Mouse (Mus musculus) midbrain, embryonic 12.5 days (tissue): ENCODE measurements around the gene Uvssa. TPM values are rescaled to one million over a fixed set of nuclear protein-coding genes. Genes with fewer than 3 reads are reported as not detected.

ENCODE experiments used
- ATAC-seq: fragments of 200-750 bp; cut with Nextera tagmentation; 2 replicates; pipeline ENCODE4 v1.8.0; 2017; ENCODE audit warnings: low read depth, moderate TSS enrichment, moderate library complexity; ENCODE audit not compliant: low FRiP score
- H3K27ac ChIP-seq: fragments of 300-500 bp; sonication (generic); replicated peaks from 2 replicates; pipeline ENCODE4 v1.5.1; 2016; ENCODE audit warnings: mild to moderate bottlenecking
- H3K27me3 ChIP-seq: fragments of 300-500 bp; sonication (generic); 2 replicates; pipeline ENCODE4 v1.6.1; 2016; ENCODE audit warnings: mild to moderate bottlenecking
- H3K36me3 ChIP-seq: fragments of 300-500 bp; sonication (generic); 2 replicates; pipeline ENCODE4 v1.6.1; 2016
- H3K4me1 ChIP-seq: fragments of 300-500 bp; sonication (generic); 2 replicates; pipeline ENCODE4 v1.6.1; 2016
- H3K4me2 ChIP-seq: fragments of 300-500 bp; sonication (generic); replicated peaks from 2 replicates; pipeline ENCODE4 v1.6.1; 2016; ENCODE audit warnings: mild to moderate bottlenecking, moderate library complexity
- H3K4me3 ChIP-seq: fragments of 300-500 bp; sonication (generic); 2 replicates; pipeline ENCODE4 v1.5.1; 2016; ENCODE audit warnings: mild to moderate bottlenecking
- H3K9ac ChIP-seq: fragments of 300-500 bp; sonication (generic); replicated peaks from 2 replicates; pipeline ENCODE4 v1.6.1; 2016; ENCODE audit warnings: mild to moderate bottlenecking, moderate library complexity
- H3K9me3 ChIP-seq: fragments of 300-500 bp; sonication (generic); 2 replicates; pipeline ENCODE4 v1.6.1; 2016; ENCODE audit warnings: mild to moderate bottlenecking
- WGBS: fragments of 180-500 bp; shearing (Covaris S2); methylation state at CpG from one replicate; pipeline ENCODE4 v1.1.7; 2016; 5-methylcytosine and 5-hydroxymethylcytosine counted together
- polyA plus RNA-seq: library from polyadenylated mRNA; unstranded; fragments of >200 nt; fragmentation: Nextera tagmentation; extraction: Ambion mirVana; gene quantifications from 2 replicates; pipeline ENCODE4 v1.2.1, GENCODE M21; 2016

Uvssa gene
- polyA plus RNA-seq, 1 experiment from 2014 or later: 9.7 TPM

DNA sequence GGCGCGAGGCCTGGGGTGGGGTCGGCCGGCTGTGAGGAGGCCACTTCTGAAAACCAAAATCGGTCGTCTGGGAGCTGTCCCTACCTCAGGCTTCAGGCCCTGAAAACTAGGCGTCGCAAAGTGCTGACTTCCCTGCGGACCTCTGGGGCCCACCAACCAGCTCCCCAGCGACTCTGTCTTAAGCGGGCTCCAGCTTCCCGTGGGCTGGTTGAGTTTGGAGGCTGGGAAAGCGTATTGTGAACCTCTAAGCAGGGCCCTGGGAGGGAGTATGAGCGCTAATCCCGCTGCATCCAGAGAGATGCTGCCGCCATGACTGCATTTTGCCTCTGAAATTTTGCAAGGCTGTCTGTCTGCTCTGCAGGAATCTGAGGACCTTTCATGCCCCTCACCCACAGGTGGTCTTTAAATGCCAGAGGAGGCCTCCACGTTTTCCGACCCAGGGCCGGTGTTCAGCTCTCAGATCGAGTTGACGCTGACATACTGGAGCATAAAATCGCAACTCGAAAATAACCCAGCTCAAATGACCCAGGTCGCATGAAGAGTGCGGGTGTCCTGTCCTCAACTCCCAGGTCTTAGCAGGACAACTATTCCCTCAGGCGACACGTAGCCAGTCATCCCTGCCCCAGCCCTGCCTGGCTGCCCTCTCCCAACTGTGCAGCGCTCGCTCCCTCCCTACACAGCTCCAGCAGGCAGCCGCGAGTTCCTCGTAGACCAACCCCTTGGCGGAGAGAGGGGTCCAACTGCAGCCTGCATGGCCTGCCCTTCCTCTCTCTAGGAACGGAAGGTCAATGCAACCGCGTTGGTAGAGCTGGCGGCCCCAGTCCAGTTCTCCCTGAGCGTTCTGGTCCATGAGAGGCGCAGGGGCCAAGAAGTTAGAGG is 53.9 kb downstream of the Uvssa start:
- H3K4me2 ChIP-seq: no peak overlapping the region
- ATAC-seq: no peak
- H3K4me1 ChIP-seq: peaks cover 40% of the 10 kb centered on the region
- WGBS: under 1% methylated on average over 39 of the region's 39 CpGs
- no peak overlapping the region for H3K27ac ChIP-seq
- peaks cover 100% of the 10 kb centered on the region for H3K27me3 ChIP-seq
- H3K9me3 ChIP-seq: no peaks in the 10 kb centered on the region
- H3K36me3 ChIP-seq: no peaks in the 10 kb centered on the region
- peak overlapping the region; percentile 33; the same call in 1 of the 2 replicates for H3K4me3 ChIP-seq
- no peak overlapping the region for H3K9ac ChIP-seq

DNA sequence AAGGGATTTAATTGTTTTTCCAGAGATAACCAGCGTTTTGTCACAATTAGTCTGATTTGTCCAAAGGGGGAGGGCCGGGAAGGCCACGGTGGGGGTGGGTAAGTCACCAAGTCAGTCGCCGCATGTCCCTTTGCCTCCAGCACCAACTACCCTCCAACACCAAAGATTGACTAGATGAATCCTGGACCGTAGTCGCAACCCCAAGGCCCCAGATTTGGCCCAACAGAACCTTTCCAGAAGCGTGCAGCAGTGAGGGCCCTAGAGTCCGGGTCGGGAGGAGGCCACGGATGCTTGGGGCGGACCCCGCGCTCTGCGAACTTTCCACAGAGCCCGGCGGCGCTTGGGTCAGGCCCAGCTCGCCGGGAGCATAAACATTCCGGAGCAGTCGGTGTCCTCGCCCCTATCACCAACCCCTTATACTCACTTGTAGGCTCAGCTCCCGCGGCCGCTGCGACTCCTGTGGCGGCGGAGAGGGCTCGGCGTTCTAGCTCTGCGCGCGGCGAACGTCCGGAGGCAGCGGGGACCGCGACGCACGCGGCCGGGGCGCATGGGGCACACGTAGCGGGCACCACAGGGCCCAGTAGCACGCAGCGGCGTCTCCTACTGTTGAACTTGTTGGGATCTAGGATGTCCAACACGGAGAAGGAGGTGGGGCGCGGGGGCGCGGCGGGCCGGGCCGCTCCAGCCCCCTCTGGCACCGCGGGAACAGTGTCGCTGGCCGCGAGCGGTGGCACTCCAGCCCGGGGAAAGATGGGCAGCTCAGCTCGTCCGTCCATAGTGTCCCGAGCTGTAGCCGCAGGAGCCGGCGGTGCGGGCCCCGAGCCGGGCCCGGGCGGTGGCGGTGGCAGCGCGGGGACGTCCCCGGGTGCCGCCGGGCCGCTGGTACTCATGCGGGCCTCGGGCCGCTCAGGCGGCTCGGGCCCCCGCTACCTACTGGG is 55.1 kb downstream of the Uvssa start, which contains the start of gene Nkx1-1:
TSS of gene Nkx1-1 (minus strand) at position 776 of the 938 bp plus-strand sequence.
- WGBS: under 1% methylated on average over 70 of the region's 90 CpGs

DNA sequence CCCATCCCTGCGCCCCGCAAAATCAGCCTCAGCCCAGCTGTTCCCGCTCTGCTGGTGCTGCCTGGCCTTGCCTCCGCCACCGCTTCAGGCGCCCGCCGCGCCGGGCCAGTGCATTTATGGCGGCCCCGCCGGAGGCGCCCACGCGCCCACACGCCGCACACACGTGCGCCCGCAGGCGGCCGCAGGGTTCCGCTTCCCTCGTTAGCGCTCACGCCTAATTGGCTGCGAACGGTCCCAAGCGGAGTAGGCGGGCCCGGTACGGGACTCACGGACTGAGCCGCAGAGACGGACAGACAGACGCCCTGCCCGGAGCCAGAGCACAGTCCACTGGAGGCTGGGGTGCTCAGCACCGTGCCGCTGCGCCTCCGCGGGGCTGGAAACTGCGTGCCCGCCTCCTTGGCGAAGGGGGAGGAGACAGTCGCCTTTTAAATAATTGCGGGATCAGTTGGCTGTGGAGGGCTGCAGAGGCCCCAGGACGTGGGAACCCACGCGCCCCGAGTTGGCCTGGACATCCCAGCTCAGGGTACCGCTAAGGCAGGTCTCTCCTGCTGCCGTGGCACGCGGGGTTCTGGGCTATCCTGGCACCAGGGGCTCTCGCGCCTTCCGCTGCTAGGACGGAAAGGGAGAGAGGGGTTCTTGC is 55.9 kb downstream of the Uvssa start:
- Histone ChIP-seq H3K9ac (no peak overlapping the region), H3K4me2 (peak overlapping the region; percentile 40), H3K4me1 (peaks cover 40% of the 10 kb centered on the region), H3K9me3 (no peaks in the 10 kb centered on the region), H3K27me3 (peaks cover 100% of the 10 kb centered on the region), H3K36me3 (no peaks in the 10 kb centered on the region), H3K27ac (no peak overlapping the region), H3K4me3 (peak overlapping the region; percentile 17)
- WGBS: under 1% methylated on average over 55 of the region's 60 CpGs
- no peak for ATAC-seq

More for the DNA sequence above, 55.1 kb downstream of the Uvssa start, which contains the start of gene Nkx1-1:
- peaks cover 100% of the 10 kb centered on the region for H3K27me3 ChIP-seq
- no peaks in the 10 kb centered on the region for H3K36me3 ChIP-seq
- no peak within 1 kb of the TSS for H3K27ac ChIP-seq
- peak within 1 kb of the TSS; percentile 40 for H3K4me2 ChIP-seq
- ATAC-seq: no peak
- peak within 1 kb of the TSS; percentile 17 for H3K4me3 ChIP-seq
- no peak within 1 kb of the TSS for H3K9ac ChIP-seq
- peaks cover 40% of the 10 kb centered on the region for H3K4me1 ChIP-seq
- H3K9me3 ChIP-seq: no peaks in the 10 kb centered on the region

DNA sequence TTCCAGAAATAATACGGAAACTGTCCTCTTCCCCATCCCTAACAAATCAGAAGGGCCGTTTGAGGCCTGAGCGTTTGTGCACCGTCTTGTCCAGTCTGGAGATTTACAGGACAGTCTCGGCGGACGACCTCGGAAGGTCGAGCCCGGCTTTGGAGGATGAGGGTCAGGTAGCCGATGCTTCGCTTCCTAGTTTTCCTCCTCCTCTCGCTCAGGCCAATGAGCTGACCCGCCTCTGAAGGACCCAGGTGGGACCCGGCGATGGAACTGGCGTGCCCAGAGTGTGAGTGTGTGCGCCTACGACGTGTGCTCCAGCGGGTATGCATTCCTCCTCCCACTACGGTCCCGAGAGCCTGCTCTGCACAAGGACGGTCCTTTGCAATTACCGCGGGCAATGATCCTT is 56.8 kb downstream of the Uvssa start:
- no peaks in the 10 kb centered on the region for H3K36me3 ChIP-seq
- peaks cover 40% of the 10 kb centered on the region for H3K4me1 ChIP-seq
- ATAC-seq: no peak
- no peaks in the 10 kb centered on the region for H3K9me3 ChIP-seq
- H3K27ac ChIP-seq: no peak overlapping the region
- H3K9ac ChIP-seq: no peak overlapping the region
- H3K4me3 ChIP-seq: peak overlapping the region; percentile 17; the same call in 1 of the 2 replicates
- WGBS: 2% methylated on average over 26 of the region's 26 CpGs
- peaks cover 100% of the 10 kb centered on the region for H3K27me3 ChIP-seq
- no peak overlapping the region for H3K4me2 ChIP-seq

DNA sequence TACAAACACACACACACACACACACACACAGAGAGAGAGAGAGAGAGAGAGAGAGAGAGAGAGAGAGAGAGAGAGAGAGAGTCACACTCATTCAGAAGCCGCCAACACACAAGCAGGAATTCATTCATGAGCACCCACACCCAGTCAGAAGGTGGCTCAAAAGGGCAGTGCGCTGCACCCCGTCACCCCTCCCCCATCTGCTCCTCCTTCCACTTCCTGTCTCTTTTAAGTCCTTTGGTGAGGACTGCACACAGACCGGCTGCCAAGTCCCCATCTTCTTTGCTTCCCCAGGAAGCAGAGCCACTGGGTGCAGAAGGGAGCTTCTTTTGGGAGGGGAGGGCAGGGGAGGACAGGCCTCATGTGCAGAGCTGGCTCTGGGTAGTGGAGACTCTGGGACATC is 57.6 kb downstream of the Uvssa start:
- H3K4me1 ChIP-seq: peaks cover 33% of the 10 kb centered on the region
- no peak overlapping the region for H3K4me2 ChIP-seq
- no peak for ATAC-seq
- no peaks in the 10 kb centered on the region for H3K9me3 ChIP-seq
- H3K36me3 ChIP-seq: no peaks in the 10 kb centered on the region
- no peak overlapping the region for H3K27ac ChIP-seq
- H3K27me3 ChIP-seq: peaks cover 100% of the 10 kb centered on the region
- no peak overlapping the region for H3K4me3 ChIP-seq
- WGBS: 0% methylated on average over 4 of the region's 4 CpGs
- no peak overlapping the region for H3K9ac ChIP-seq

DNA sequence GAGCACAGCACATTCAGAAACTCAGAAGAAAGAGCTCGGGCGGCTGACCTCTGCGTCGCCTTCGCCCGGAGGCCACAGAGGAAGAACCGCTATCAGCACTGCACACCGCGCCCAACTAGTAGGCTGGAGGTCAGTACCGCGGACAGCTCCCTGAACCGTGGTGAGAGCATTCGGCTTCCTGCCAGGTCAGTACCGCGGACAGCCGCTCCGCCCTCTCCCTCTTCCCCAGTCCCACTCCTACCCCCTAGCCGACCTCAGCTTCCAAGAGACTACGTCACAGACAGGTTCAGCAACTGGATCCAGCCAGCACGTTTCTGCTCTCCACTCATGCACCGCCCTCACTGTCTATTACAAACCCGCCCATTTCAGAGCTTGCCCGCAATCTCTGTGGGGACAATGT is 59.9 kb downstream of the Uvssa start:
- Histone ChIP-seq H3K9ac (no peak overlapping the region), H3K4me2 (no peak overlapping the region), H3K4me1 (peaks cover 29% of the 10 kb centered on the region), H3K36me3 (no peaks in the 10 kb centered on the region), H3K9me3 (no peaks in the 10 kb centered on the region), H3K4me3 (no peak overlapping the region), H3K27me3 (peaks cover 100% of the 10 kb centered on the region), H3K27ac (no peak overlapping the region)
- ATAC-seq: peak; percentile 38; the same call in 1 of the 2 replicates
- WGBS: 3% methylated on average over 23 of the region's 23 CpGs

DNA sequence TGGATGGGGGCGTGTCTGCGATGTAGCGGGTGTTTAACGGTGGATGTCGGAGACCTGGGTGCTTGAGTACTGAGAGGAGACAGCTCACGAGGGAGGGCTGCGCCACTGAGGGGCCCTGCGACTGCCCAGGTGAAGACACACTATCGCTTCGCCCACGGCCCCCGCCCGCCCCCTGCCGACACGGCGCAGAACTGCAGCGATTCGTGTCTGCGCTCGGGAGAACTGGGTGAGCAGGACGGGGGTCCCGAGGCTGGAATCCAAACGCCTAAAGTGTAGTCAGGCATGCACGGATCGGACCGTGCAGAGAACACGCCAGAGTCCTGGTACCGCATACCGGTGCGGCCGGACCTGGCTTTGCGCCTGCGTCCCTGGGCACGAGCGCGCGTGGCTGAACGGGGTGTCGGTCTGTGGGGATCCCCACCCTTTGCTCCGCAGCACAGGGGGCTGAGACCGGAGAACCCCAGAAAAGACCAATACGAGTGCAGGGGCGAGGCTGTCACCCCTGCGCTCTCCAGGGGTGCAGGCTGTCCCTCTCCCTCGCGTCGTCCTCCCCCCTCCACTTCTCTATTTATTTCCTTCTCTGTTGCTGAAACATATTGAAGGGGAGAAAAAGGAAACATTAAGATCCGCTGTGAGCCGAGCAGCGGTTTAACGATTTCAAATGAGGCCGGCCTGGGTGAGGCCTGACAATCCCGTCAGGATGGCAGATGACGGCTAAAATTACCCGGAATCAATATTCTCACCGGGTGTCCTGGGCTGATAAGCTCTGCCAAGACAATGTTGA is 64.8 kb downstream of the Uvssa start:
- peak; percentile 44 for ATAC-seq

DNA sequence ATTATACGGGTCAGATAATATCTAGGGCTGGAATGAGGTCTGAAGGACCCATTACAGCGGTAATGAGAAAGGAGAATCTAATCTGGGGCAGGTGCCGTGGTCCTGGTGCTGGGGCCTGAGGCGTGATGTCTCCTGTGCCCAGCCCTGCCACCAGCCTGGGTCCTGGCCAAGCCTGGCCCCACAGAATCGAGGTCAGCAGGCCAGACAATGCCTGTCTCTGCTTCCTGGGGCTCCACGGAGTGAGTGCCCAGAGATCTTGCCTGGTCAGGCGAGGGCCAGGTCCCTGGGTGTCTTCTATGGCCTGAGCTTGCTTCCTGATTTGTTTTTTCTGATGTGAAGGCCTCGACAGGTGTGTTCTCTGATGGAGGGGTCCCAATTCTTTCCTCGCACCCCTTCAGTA is 65.4 kb downstream of the Uvssa start:
- H3K36me3 ChIP-seq: no peaks in the 10 kb centered on the region
- WGBS: 48% methylated on average over 9 of the region's 9 CpGs
- H3K9me3 ChIP-seq: no peaks in the 10 kb centered on the region
- no peak overlapping the region for H3K27ac ChIP-seq
- peaks cover 10% of the 10 kb centered on the region; the same call in 1 of the 2 replicates for H3K4me1 ChIP-seq
- H3K27me3 ChIP-seq: peaks cover 72% of the 10 kb centered on the region
- H3K9ac ChIP-seq: no peak overlapping the region
- no peak overlapping the region for H3K4me2 ChIP-seq
- H3K4me3 ChIP-seq: no peak overlapping the region
- ATAC-seq: no peak

More for the DNA sequence above, 64.8 kb downstream of the Uvssa start:
- H3K27me3 ChIP-seq: peaks cover 79% of the 10 kb centered on the region
- H3K9me3 ChIP-seq: no peaks in the 10 kb centered on the region
- 0 out of 2 replicates have a peak overlapping the region, but pooled peaks have one; percentile 30 for H3K27ac ChIP-seq
- H3K9ac ChIP-seq: peak overlapping the region; percentile 52
- peaks cover 10% of the 10 kb centered on the region; the same call in 1 of the 2 replicates for H3K4me1 ChIP-seq
- H3K36me3 ChIP-seq: no peaks in the 10 kb centered on the region
- WGBS: 5% methylated on average over 56 of the region's 56 CpGs
- peak overlapping the region; percentile 74 for H3K4me2 ChIP-seq
- peak overlapping the region; percentile 41 for H3K4me3 ChIP-seq

DNA sequence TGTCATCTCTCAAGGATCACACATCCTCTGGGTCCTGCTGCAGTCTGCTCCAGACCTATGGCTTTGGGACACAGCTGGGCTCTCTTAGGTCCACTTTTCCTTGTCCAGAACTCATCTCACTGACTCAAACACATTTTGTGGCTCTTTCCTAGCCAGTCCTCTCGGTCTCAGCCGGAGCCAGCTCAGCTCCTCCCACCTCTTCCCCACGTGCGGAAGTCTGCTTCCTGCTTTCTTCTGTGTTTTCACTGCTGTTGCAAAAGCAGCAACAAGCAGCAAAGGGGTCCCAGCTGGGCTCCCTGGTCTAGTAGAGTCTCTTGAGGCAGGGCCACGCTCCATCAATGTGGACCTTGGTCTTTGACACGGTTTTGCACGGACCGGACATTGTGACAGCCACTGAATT is 77.4 kb downstream of the Uvssa start:
- H3K4me3 ChIP-seq: no peak overlapping the region
- H3K27ac ChIP-seq: no peak overlapping the region
- H3K4me2 ChIP-seq: no peak overlapping the region
- H3K9ac ChIP-seq: no peak overlapping the region
- H3K36me3 ChIP-seq: no peaks in the 10 kb centered on the region
- WGBS: 73% methylated on average over 8 of the region's 8 CpGs
- ATAC-seq: no peak
- H3K27me3 ChIP-seq: peaks cover 40% of the 10 kb centered on the region
- H3K4me1 ChIP-seq: no peaks in the 10 kb centered on the region
- H3K9me3 ChIP-seq: no peaks in the 10 kb centered on the region

DNA sequence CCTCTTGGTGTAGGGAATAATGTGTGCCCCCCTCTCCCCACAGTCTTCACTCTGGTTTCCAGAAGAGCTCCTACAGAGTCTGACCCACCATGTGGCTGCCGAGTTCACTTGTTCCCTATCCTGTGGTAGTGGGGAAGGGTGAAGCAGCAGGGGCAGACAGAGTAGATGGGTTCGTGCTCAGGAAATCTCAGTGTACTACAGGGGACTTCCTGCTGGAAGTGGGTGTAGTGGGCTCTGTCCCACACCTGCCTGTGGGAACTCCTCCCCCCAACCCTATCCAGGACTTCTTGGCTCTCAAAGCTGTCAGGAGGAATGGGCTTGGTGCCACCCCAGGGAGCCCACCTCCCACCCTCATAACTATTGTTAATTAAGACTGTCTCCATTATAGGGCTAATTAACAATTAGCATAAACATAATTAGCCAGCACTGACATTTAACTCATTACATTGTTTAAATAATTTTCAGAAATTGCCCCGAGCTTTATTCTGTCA is 79.8 kb downstream of the Uvssa start:
- Histone ChIP-seq H3K27me3 (peaks cover 39% of the 10 kb centered on the region), H3K27ac (no peak overlapping the region), H3K9ac (no peak overlapping the region), H3K36me3 (no peaks in the 10 kb centered on the region), H3K9me3 (no peaks in the 10 kb centered on the region), H3K4me2 (no peak overlapping the region), H3K4me1 (no peaks in the 10 kb centered on the region), H3K4me3 (no peak overlapping the region)
- ATAC-seq: no peak
- 53% methylated on average over 3 of the region's 3 CpGs for WGBS

DNA sequence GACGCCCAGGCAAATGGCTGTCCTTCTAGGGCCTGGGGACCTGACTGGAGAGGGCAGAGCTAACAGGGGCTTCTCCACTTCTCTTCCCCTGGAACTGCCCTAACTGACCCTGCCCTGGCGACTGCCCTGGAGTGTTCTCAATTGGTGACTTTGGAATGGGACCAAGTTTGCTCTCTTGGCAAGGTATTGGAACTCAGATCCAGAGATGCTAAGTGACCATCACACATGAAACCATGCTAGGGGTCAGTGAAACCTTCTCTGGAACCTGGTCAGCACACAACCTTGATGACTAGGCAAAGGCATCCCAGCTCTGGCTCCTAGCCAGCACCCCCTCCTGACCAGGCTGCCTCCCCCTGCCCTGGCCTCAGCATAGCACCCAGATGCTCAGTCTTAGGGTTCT is 80.8 kb downstream of the Uvssa start:
- no peak overlapping the region for H3K4me3 ChIP-seq
- H3K4me1 ChIP-seq: no peaks in the 10 kb centered on the region
- no peak overlapping the region for H3K4me2 ChIP-seq
- H3K27me3 ChIP-seq: peaks cover 47% of the 10 kb centered on the region
- H3K9me3 ChIP-seq: no peaks in the 10 kb centered on the region
- no peaks in the 10 kb centered on the region for H3K36me3 ChIP-seq
- 75% methylated on average over 2 of the region's 2 CpGs for WGBS
- ATAC-seq: no peak
- H3K9ac ChIP-seq: no peak overlapping the region
- no peak overlapping the region for H3K27ac ChIP-seq
